Mouse (Mus musculus) hindbrain, embryonic 12.5 days (tissue): ENCODE data around the gene Fam84b. TPM values are rescaled to one million over a fixed set of nuclear protein-coding genes. Genes with fewer than 3 reads are reported as not detected.

Experiments used
- ATAC-seq: fragments of 200-750 bp; cut with Nextera tagmentation; 2 replicates; pipeline ENCODE4 v1.8.0; 2017; ENCODE audit warnings: moderate TSS enrichment; ENCODE audit not compliant: low FRiP score
- H3K27ac ChIP-seq: fragments of 300-500 bp; sonication (generic); 2 replicates; pipeline ENCODE4 v1.5.1; 2016; ENCODE audit warnings: mild to moderate bottlenecking
- H3K27me3 ChIP-seq: fragments of 300-500 bp; sonication (generic); 2 replicates; pipeline ENCODE4 v1.6.1; 2016; ENCODE audit warnings: mild to moderate bottlenecking
- H3K36me3 ChIP-seq: fragments of 300-500 bp; sonication (generic); 2 replicates; pipeline ENCODE4 v1.6.1; 2016; ENCODE audit warnings: mild to moderate bottlenecking
- H3K4me1 ChIP-seq: fragments of 300-500 bp; sonication (generic); 2 replicates; pipeline ENCODE4 v1.6.1; 2016
- H3K4me2 ChIP-seq: fragments of 300-500 bp; sonication (generic); replicated peaks from 2 replicates; pipeline ENCODE4 v1.6.1; 2016; ENCODE audit warnings: mild to moderate bottlenecking
- H3K4me3 ChIP-seq: fragments of 300-500 bp; sonication (generic); 2 replicates; pipeline ENCODE4 v1.5.1; 2016; ENCODE audit warnings: mild to moderate bottlenecking
- H3K9ac ChIP-seq: fragments of 300-500 bp; sonication (generic); 2 replicates; pipeline ENCODE4 v1.6.1; 2016; ENCODE audit warnings: mild to moderate bottlenecking, moderate library complexity
- H3K9me3 ChIP-seq: fragments of 300-500 bp; sonication (generic); replicated peaks from 2 replicates; pipeline ENCODE4 v1.6.1; 2016; ENCODE audit warnings: mild to moderate bottlenecking
- WGBS: fragments of 180-500 bp; shearing (Covaris S2); methylation state at CpG from one replicate; pipeline ENCODE4 v1.1.7; 2016; 5-methylcytosine and 5-hydroxymethylcytosine counted together
- polyA plus RNA-seq: library from polyadenylated mRNA; unstranded; fragments of >200 nt; fragmentation: Nextera tagmentation; extraction: Ambion mirVana; gene quantifications from 2 replicates; pipeline ENCODE4 v1.2.1, GENCODE M21; 2016

Gene Fam84b
- polyA plus RNA-seq, 1 experiment from 2014 or later, result 15.0 TPM

GRCm38 (mm10) chr15:60779531-60779973 lies 74.0 kb downstream of the Fam84b start:
- no peak overlapping the region for H3K27ac ChIP-seq
- ATAC-seq, result no peak
- 93% methylated on average over 1 of the region's 1 CpGs for WGBS
- no peak overlapping the region for H3K4me2 ChIP-seq
- H3K4me1 ChIP-seq, result no peaks in the 10 kb centered on the region
- H3K9me3 ChIP-seq, result no peaks in the 10 kb centered on the region
- no peaks in the 10 kb centered on the region for H3K27me3 ChIP-seq
- no peak overlapping the region for H3K9ac ChIP-seq
- no peak overlapping the region for H3K4me3 ChIP-seq
- no peaks in the 10 kb centered on the region for H3K36me3 ChIP-seq

GRCm38 (mm10) chr15:60779063-60779462 lies 74.5 kb downstream of the Fam84b start:
- ATAC-seq, result no peak
- WGBS, result 88% methylated on average over 4 of the region's 4 CpGs
- Histone ChIP-seq H3K9me3 (no peaks in the 10 kb centered on the region), H3K27me3 (no peaks in the 10 kb centered on the region), H3K27ac (no peak overlapping the region), H3K4me1 (no peaks in the 10 kb centered on the region), H3K4me2 (no peak overlapping the region), H3K4me3 (no peak overlapping the region), H3K9ac (no peak overlapping the region), H3K36me3 (no peaks in the 10 kb centered on the region)

Other genes starting within 250 kb of the Fam84b start
- gene A1bg, start 69.2 kb upstream of the Fam84b start, polyA plus RNA-seq, result 0.17 TPM in 1 of 2 replicates, not detected in the other